Mouse (Mus musculus) hindlimb bud, embryonic 11.5 days (tissue): ENCODE measurements around the gene Flnb.

Source experiments
- DNase-seq: peaks from one replicate; pipeline ENCODE4 v3.0.0-alpha.2; 2012; ENCODE audit warnings: low read depth, low spot score; ENCODE audit errors: extremely low spot score

Gene Flnb

GRCm38 (mm10) chr14:7862226-7862625 lies 44.5 kb downstream of the Flnb start:
- DNase-seq: no peak

- DNase-seq: no peak
These were observed 45.4 kb downstream of the Flnb start for GRCm38 (mm10) chr14:7863199-7863598.

GRCm38 (mm10) chr14:7863871-7864505 lies 46.2 kb downstream of the Flnb start:
- DNase-seq: no peak

GRCm38 (mm10) chr14:7864506-7864899 lies 46.7 kb downstream of the Flnb start:
- DNase-seq: no peak

GRCm38 (mm10) chr14:7867224-7867623 lies 49.5 kb downstream of the Flnb start:
- DNase-seq: no peak

GRCm38 (mm10) chr14:7867841-7868240 lies 50.1 kb downstream of the Flnb start:
- no peak for DNase-seq

DNA sequence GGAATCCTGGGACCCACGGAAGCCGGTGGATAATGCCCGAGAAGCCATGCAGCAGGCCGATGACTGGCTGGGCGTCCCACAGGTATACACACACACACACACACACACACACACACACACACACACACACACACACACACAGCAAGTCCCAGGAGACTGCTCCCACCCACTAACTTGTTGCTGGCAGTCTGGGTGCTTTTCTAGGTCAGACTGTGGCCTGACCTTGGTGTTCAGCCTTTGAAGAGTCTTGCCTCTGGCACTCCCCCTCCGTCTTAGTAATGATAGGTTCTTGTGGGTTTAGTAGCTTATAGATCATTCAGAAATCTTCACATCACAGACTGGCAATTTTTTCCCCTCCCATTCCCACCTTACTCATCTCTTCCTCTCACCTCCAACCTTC lies 52.0 kb downstream of the Flnb start:
- DNase-seq: no peak

- no peak for DNase-seq
These were observed 55.8 kb downstream of the Flnb start for GRCm38 (mm10) chr14:7873552-7873951.

DNA sequence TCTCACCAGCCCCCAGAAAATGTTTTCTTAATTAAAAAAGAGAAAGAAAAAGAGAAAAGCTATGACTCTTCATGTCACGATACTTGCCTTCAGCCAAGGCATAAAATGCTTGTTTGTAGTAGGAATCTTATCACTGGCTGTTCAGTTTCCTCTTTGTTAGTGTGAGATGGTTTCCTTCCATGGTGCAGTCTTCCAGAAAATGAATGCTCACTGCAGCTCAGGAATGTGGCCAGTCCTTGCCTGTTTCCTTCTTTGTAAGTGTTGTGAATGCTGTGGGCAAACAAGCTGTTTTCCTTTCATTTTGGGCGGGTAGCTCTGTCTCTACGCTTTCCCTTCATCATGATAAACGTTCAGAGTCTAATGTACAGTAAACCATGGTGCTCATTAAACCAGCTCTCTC lies 56.7 kb downstream of the Flnb start:
- DNase-seq: no peak

DNA sequence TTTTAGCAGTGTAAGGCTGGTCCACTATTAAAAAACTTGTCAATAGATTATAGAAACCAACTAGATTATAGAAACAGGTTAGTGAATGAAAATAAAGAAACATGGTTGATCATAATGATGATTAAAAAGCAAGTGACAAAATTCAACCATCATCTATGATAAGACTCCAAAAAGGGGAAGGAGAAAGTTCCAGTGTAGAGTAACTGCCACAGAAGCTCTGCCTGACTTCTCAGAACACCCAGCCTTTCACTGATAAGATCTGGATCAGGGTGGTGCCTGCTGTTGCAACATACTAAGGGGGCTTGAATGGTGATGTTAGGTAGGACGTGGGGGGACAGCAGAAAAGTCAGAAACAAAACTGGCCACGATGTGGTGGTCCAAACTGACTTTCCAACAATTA lies 60.2 kb downstream of the Flnb start:
- no peak for DNase-seq

- DNase-seq: no peak
These were observed 62.6 kb downstream of the Flnb start for GRCm38 (mm10) chr14:7880389-7880788.

- DNase-seq: no peak
These were observed 63.8 kb downstream of the Flnb start for GRCm38 (mm10) chr14:7881533-7881932.

DNA sequence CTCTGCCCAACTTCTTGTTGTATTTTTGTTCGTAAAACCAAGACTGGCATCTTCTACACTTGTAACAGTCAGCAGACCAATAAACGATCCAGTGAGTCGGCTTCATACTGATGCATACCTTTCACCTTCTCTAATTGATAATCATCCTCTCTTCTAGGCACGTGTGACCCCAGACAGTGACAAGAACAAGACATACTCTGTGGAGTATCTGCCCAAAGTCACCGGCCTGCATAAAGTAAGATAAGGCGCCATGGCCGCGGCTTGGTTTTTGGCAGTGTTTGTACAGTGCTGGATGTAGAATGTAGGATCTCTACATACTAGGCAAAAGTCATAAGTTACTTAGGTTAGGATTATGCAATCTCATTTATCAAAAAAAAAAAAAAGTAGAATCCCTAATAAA lies 64.3 kb downstream of the Flnb start:
- DNase-seq: no peak

DNA sequence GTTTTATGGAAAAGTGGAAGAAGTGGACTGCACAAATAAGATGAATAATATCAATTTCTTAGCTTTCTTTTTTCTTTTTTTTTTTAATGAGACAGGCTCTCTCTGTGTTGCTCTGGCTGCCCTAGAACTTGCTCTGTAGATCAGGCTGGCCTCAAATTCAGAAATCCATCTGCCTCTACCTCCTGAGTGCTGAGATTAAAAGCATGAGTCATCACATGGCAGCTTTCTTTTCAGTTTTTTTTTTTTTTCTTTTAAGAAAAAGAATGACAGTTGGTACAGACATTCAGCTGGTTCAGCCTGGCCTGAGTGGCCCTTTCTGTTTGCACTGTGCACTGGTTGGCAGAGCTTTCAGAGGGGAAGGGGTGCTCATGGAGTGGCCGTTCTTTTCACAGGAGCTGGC lies 66.4 kb downstream of the Flnb start:
- DNase-seq: no peak

GRCm38 (mm10) chr14:7884841-7885240 lies 67.1 kb downstream of the Flnb start:
- no peak for DNase-seq

DNA sequence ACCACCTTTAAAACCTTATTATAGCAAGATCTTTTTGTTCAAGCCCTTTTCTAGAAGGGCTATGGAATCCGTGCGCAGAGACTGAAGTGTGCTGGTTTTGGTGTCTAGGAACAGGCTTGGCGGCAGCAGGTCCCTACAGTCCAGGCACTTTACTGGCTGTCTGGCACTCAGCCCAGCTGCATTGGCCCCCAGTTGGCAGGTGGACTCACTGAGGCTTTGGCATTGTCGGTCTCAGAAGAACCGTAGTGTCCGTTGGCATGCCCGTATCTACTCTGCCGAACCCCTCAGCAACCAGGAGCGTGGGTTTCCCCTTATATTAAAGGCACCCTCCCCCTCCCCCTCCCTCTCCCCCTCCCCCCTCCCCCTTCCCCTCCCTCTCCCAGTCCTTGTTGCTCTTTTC lies 67.8 kb downstream of the Flnb start:
- DNase-seq: no peak

- no peak for DNase-seq
These were observed 68.3 kb downstream of the Flnb start for GRCm38 (mm10) chr14:7886008-7886407.

DNA sequence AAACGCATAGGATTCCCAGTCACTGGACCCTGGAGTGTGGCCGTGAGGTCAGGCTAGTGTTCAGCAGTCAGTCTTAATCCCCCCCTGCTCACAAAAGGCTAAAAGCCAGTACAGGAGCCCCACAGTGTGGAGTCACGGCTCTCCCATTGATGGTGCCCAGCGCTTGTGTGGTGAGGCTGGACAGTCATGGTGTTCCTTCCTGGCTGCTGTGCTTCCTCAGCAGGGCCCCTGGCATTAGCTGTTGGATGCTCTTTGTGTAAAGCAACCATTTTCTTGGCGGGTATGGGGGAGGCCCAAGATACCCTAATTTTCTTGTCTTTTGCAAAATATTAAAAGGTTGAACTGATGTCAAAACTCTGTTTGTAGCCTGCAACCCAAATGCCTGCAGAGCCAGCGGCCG lies 69.4 kb downstream of the Flnb start:
- no peak for DNase-seq

DNA sequence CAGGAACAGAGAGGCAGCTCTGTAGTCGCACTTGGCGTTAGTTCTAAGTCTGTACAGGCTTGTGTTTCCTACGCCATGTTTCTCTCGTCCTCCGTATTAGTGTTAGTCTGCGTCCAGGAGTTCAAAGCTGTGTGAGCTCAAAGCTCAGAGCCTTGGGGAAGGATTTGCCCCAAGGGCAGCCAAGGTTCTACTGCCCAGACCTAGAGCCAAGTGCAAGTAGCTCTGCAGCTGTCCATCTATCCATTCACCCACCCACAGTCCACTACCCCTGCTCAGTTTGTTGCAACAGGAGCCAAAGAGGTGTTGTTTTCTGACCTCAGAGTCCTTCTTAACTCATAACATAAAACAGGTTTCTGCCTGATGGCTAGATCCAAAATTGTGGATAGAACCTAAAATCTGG lies 70.5 kb downstream of the Flnb start:
- DNase-seq: no peak

- DNase-seq: no peak
These were observed 71.3 kb downstream of the Flnb start for GRCm38 (mm10) chr14:7888811-7889651.

GRCm38 (mm10) chr14:7889834-7890233 lies 72.1 kb downstream of the Flnb start:
- DNase-seq: no peak

- no peak for DNase-seq
These were observed 73.6 kb downstream of the Flnb start for GRCm38 (mm10) chr14:7891401-7891800.

GRCm38 (mm10) chr14:7896126-7896525 lies 78.4 kb downstream of the Flnb start:
- no peak for DNase-seq
